Mouse (Mus musculus) MEL (cell line): Measurements from ENCODE around the gene Adamts4. TPM values are rescaled to one million over a fixed set of nuclear protein-coding genes. Genes with fewer than 3 reads are reported as not detected.

Experiments
- DNase-seq: peaks from one replicate; pipeline ENCODE4 v3.0.0; 2011; ENCODE audit warnings: low read depth, low spot score
- H3K27ac ChIP-seq: 2 replicates; pipeline ENCODE4 v1.5.1; 2012; ENCODE audit warnings: low read depth, mild to moderate bottlenecking, control low read depth, low read length, moderate library complexity; ENCODE audit not compliant: control insufficient read depth
- H3K27me3 ChIP-seq, 2 experiments: fragments of 150-350 bp in 1 of 2; sonication (generic) in 1 of 2; 2 replicates each; pipeline ENCODE4 v1.6.1; 2012; ENCODE audit warnings: low read length in 2 of 2, mild to moderate bottlenecking in 2 of 2, improper control_type of control experiment in 1 of 2, moderate library complexity in 1 of 2; ENCODE audit not compliant: insufficient read depth in 2 of 2, control insufficient read depth in 1 of 2
- H3K36me3 ChIP-seq, 2 experiments: 2 replicates each; pipeline ENCODE4 v1.6.1; 2012 to 2014; ENCODE audit warnings: low read length in 2 of 2, improper control_type of control experiment in 1 of 2, inconsistent platforms in 1 of 2, mild to moderate bottlenecking in 1 of 2; ENCODE audit not compliant: insufficient read depth in 2 of 2, control insufficient read depth in 1 of 2
- H3K4me1 ChIP-seq, 2 experiments: fragments of 150-350 bp in 1 of 2; sonication (generic) in 1 of 2; 2 replicates each; pipeline ENCODE4 v1.6.1; 2012; ENCODE audit warnings: low read length in 2 of 2, improper control_type of control experiment in 1 of 2, mild to moderate bottlenecking in 1 of 2; ENCODE audit not compliant: insufficient read depth in 2 of 2, control insufficient read depth in 1 of 2
- H3K4me3 ChIP-seq, 2 experiments: fragments of 150-350 bp in 1 of 2; sonication (generic) in 1 of 2; 2 replicates each; pipeline ENCODE4 v1.5.1; 2012; ENCODE audit warnings: low read depth in 2 of 2, low read length in 2 of 2, mild to moderate bottlenecking in 2 of 2, moderate library complexity in 2 of 2, control low read depth in 1 of 2, improper control_type of control experiment in 1 of 2; ENCODE audit not compliant: control insufficient read depth in 1 of 2, insufficient read depth in 1 of 2
- H3K79me2 ChIP-seq: 2 replicates; pipeline ENCODE4 v1.6.1; 2012; ENCODE audit warnings: mild to moderate bottlenecking, low read length, moderate library complexity; ENCODE audit not compliant: control insufficient read depth, poor library complexity, insufficient read depth
- H3K9ac ChIP-seq: 2 replicates; pipeline ENCODE4 v1.6.1; 2012; ENCODE audit warnings: low read depth, mild to moderate bottlenecking, control low read depth, low read length, moderate library complexity; ENCODE audit not compliant: control insufficient read depth, poor library complexity, severe bottlenecking
- H3K9me3 ChIP-seq: fragments of 150-350 bp; sonication (generic); replicated peaks from 2 replicates; pipeline ENCODE4 v1.6.1; 2012; ENCODE audit warnings: mild to moderate bottlenecking, low read length, improper control_type of control experiment, moderate library complexity; ENCODE audit not compliant: insufficient read depth
- BHLHE40 ChIP-seq: IDR thresholded peaks from 2 replicates; pipeline ENCODE4 v1.6.1; 2012; ENCODE audit warnings: low read depth, mild to moderate bottlenecking, inconsistent platforms, low read length, improper control_type of control experiment, borderline replicate concordance
- CHD1 ChIP-seq: IDR thresholded peaks from 2 replicates; pipeline ENCODE4 v1.6.1; 2012; ENCODE audit warnings: low read depth, mild to moderate bottlenecking, inconsistent platforms, low read length, improper control_type of control experiment
- CHD2 ChIP-seq: IDR thresholded peaks from 2 replicates; pipeline ENCODE4 v1.6.1; 2011; ENCODE audit warnings: low read length, improper control_type of control experiment
- CTCF ChIP-seq, 3 experiments: IDR thresholded peaks in 2 of 3; conservative IDR thresholded peaks in 1 of 3; 2 replicates each; pipeline ENCODE4 v1.5.1; 2011 to 2012; ENCODE audit warnings: low read length in 3 of 3, low read depth in 2 of 3, mild to moderate bottlenecking in 2 of 3, improper control_type of control experiment in 1 of 3, inconsistent platforms in 1 of 3, mixed read lengths in 1 of 3, moderate library complexity in 1 of 3; ENCODE audit not compliant: control insufficient read depth in 1 of 3, insufficient read depth in 1 of 3, poor library complexity in 1 of 3, severe bottlenecking in 1 of 3
- ELF1 ChIP-seq: IDR thresholded peaks from 2 replicates; pipeline ENCODE4 v1.6.1; 2014; ENCODE audit warnings: low read depth, mild to moderate bottlenecking, inconsistent platforms, low read length, improper control_type of control experiment, moderate library complexity
- EP300 ChIP-seq, 2 experiments: IDR thresholded peaks; 2 replicates each; pipeline ENCODE4 v1.6.1; 2011; ENCODE audit warnings: improper control_type of control experiment in 2 of 2, low read length in 2 of 2, low read depth in 1 of 2, mild to moderate bottlenecking in 1 of 2
- ETS1 ChIP-seq: IDR thresholded peaks from 2 replicates; pipeline ENCODE4 v1.6.1; 2012; ENCODE audit warnings: low read depth, mild to moderate bottlenecking, inconsistent platforms, low read length, improper control_type of control experiment, moderate library complexity
- GABPA ChIP-seq: IDR thresholded peaks from 2 replicates; pipeline ENCODE4 v1.6.1; 2012; ENCODE audit warnings: low read depth, mild to moderate bottlenecking, inconsistent platforms, low read length, improper control_type of control experiment, moderate library complexity
- GATA1 ChIP-seq: IDR thresholded peaks from 2 replicates; pipeline ENCODE4 v1.6.1; 2011; ENCODE audit warnings: low read depth, low read length, improper control_type of control experiment
- HCFC1 ChIP-seq: IDR thresholded peaks from 2 replicates; pipeline ENCODE4 v1.6.1; 2012; ENCODE audit warnings: low read depth, mild to moderate bottlenecking, inconsistent platforms, low read length, improper control_type of control experiment, moderate library complexity
- JUND ChIP-seq: IDR thresholded peaks from 2 replicates; pipeline ENCODE4 v1.6.1; 2011; ENCODE audit warnings: low read depth, mild to moderate bottlenecking, improper control_type of control experiment, low read length
- MAFK ChIP-seq: IDR thresholded peaks from 2 replicates; pipeline ENCODE4 v1.6.1; 2011; ENCODE audit warnings: low read depth, mild to moderate bottlenecking, low read length, improper control_type of control experiment, borderline replicate concordance
- MAX ChIP-seq: IDR thresholded peaks from 2 replicates; pipeline ENCODE4 v1.6.1; 2011; ENCODE audit warnings: low read length, improper control_type of control experiment
- MAZ ChIP-seq: IDR thresholded peaks from 2 replicates; pipeline ENCODE4 v1.6.1; 2012; ENCODE audit warnings: low read depth, mild to moderate bottlenecking, inconsistent platforms, low read length, improper control_type of control experiment
- MEF2A ChIP-seq: IDR thresholded peaks from 2 replicates; pipeline ENCODE4 v1.6.1; 2014; ENCODE audit warnings: low read depth, mild to moderate bottlenecking, inconsistent platforms, low read length, improper control_type of control experiment; ENCODE audit not compliant: poor library complexity, insufficient replicate concordance, severe bottlenecking; ENCODE audit errors: extremely low read depth
- MXI1 ChIP-seq: IDR thresholded peaks from 2 replicates; pipeline ENCODE4 v1.6.1; 2011; ENCODE audit warnings: mild to moderate bottlenecking, low read depth, low read length, improper control_type of control experiment
- MYB ChIP-seq: IDR thresholded peaks from 2 replicates; pipeline ENCODE4 v1.6.1; 2011; ENCODE audit warnings: mild to moderate bottlenecking, low read depth, low read length, improper control_type of control experiment
- MYC ChIP-seq: IDR thresholded peaks from 2 replicates; pipeline ENCODE4 v1.6.1; 2011; ENCODE audit warnings: low read depth, mild to moderate bottlenecking, low read length, improper control_type of control experiment, moderate library complexity
- NELFE ChIP-seq: IDR thresholded peaks from 2 replicates; pipeline ENCODE4 v1.6.1; 2011; ENCODE audit warnings: low read depth, low read length, improper control_type of control experiment
- POLR2A ChIP-seq, 2 experiments: IDR thresholded peaks; 2 replicates each; pipeline ENCODE4 v1.6.1; 2011 to 2012; ENCODE audit warnings: low read length in 2 of 2, mild to moderate bottlenecking in 2 of 2, control low read depth in 1 of 2, improper control_type of control experiment in 1 of 2, low read depth in 1 of 2, moderate library complexity in 1 of 2; ENCODE audit not compliant: control insufficient read depth in 1 of 2, insufficient read depth in 1 of 2, poor library complexity in 1 of 2
- POLR2AphosphoS2 ChIP-seq: IDR thresholded peaks from 2 replicates; pipeline ENCODE4 v1.6.1; 2011; ENCODE audit warnings: low read length, improper control_type of control experiment
- POLR2AphosphoS5 ChIP-seq: IDR thresholded peaks from 2 replicates; pipeline ENCODE4 v1.6.1; 2012; ENCODE audit warnings: low read depth, borderline replicate concordance, mild to moderate bottlenecking, inconsistent platforms, low read length, moderate library complexity, mixed read lengths
- RAD21 ChIP-seq: IDR thresholded peaks from 2 replicates; pipeline ENCODE4 v1.6.1; 2011; ENCODE audit warnings: mild to moderate bottlenecking, low read depth, low read length, improper control_type of control experiment
- RCOR1 ChIP-seq: IDR thresholded peaks from 2 replicates; pipeline ENCODE4 v1.6.1; 2012; ENCODE audit warnings: low read depth, mild to moderate bottlenecking, inconsistent platforms, low read length, improper control_type of control experiment
- SIN3A ChIP-seq: IDR thresholded peaks from 2 replicates; pipeline ENCODE4 v1.6.1; 2012; ENCODE audit warnings: low read length, improper control_type of control experiment, inconsistent platforms
- SMC3 ChIP-seq: IDR thresholded peaks from 2 replicates; pipeline ENCODE4 v1.6.1; 2011; ENCODE audit warnings: low read depth, low read length, improper control_type of control experiment
- TAL1 ChIP-seq: IDR thresholded peaks from 2 replicates; pipeline ENCODE4 v1.6.1; 2012; ENCODE audit warnings: mild to moderate bottlenecking, inconsistent platforms, low read length, moderate library complexity, mixed read lengths
- TBP ChIP-seq: IDR thresholded peaks from 2 replicates; pipeline ENCODE4 v1.8.0; 2011; ENCODE audit warnings: low read depth, low read length, improper control_type of control experiment
- TCF12 ChIP-seq: IDR thresholded peaks from 2 replicates; pipeline ENCODE4 v1.6.1; 2014; ENCODE audit warnings: low read depth, mild to moderate bottlenecking, inconsistent platforms, low read length, improper control_type of control experiment, moderate library complexity
- USF1 ChIP-seq: IDR thresholded peaks from 2 replicates; pipeline ENCODE4 v1.6.1; 2014; ENCODE audit warnings: low read depth, mild to moderate bottlenecking, inconsistent platforms, low read length, improper control_type of control experiment, moderate library complexity
- USF2 ChIP-seq, 2 experiments: IDR thresholded peaks; 2 replicates each; pipeline ENCODE4 v1.6.1; 2011 to 2012; ENCODE audit warnings: improper control_type of control experiment in 2 of 2, low read length in 2 of 2, borderline replicate concordance in 1 of 2, inconsistent platforms in 1 of 2, low read depth in 1 of 2, mild to moderate bottlenecking in 1 of 2; ENCODE audit not compliant: insufficient read depth in 1 of 2
- ZC3H11A ChIP-seq: IDR thresholded peaks from 2 replicates; pipeline ENCODE4 v1.6.1; 2012; ENCODE audit warnings: low read depth, mild to moderate bottlenecking, inconsistent platforms, low read length, improper control_type of control experiment
- ZKSCAN1 ChIP-seq: IDR thresholded peaks from 2 replicates; pipeline ENCODE4 v1.6.1; 2012; ENCODE audit warnings: low read depth, mild to moderate bottlenecking, inconsistent platforms, low read length, improper control_type of control experiment, moderate library complexity
- ZMIZ1 ChIP-seq: IDR thresholded peaks from 2 replicates; pipeline ENCODE4 v1.6.1; 2012; ENCODE audit warnings: low read depth, mild to moderate bottlenecking, inconsistent platforms, low read length, improper control_type of control experiment, moderate library complexity
- ZNF384 ChIP-seq: IDR thresholded peaks from 2 replicates; pipeline ENCODE4 v1.6.1; 2012; ENCODE audit warnings: low read depth, mild to moderate bottlenecking, inconsistent platforms, low read length, improper control_type of control experiment
- polyA plus RNA-seq, 2 experiments: library from polyadenylated mRNA; stranded (reverse) in 1 of 2; unstranded in 1 of 2; fragments of >175 nt in 1 of 2; fragments of >200 nt in 1 of 2; gene quantifications; 2 replicates each; pipeline versions ENCODE4 v1.2.1 to v1.2.4; 2012; ENCODE audit warnings: low replicate concordance in 2 of 2, low read depth in 1 of 2; ENCODE audit not compliant: insufficient read length in 2 of 2, insufficient read depth in 1 of 2, missing spikeins in 1 of 2
- total RNA-seq: library from RNA; depleted of rRNA; stranded (reverse); fragments of 300-350 nt; gene quantifications from 2 replicates; pipeline ENCODE4 v1.2.3, GENCODE M21; 2012

Gene Adamts4
- total and polyA plus RNA-seq, 3 experiments: 0.03 TPM; not detected in 2

DNA sequence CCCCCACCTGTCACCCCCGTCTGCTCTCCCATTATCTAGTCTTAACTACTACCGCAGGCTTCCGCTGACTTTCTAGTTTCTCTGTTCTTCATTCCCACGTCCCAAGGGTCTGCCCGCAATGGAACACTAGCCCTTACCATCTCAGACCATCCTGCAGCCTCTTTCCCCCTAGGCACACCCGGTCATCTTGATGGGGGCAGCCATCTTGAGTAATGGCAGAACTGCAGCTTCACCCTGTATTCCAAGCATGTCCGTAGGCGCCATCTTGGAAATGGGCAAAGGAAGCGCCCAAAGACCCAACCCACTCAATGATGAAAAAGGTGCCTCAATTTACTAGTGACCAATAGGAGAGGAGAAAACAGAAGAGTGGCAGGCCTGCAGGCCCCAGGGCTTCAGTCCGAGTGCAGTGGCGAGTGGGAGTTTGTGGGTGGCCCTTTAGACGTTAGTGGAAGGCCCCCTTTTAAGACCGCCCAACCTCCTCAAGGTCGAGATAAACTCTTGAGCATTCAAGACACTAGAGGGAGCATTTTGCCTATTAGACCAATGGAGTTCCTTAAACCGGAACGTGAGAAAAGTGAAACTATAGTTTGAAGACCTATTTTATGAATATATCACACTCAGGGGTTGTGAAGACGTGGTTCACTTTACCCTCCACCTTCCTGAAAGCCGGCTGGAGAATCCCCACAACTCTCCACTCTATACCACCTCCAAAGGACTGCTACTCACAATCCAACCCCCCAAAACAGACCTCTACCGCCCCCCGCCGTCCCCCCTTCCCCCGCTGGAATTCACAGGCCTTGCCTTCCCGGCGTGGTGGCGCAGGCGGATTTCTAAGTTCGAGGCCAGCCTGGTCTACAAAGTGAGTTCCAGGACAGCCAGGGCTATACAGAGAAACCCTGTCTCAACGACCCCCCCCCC, 27.7 kb upstream of the Adamts4 start, which contains the start of gene Tomm40l:
TSS of gene Tomm40l (minus strand) at position 277 of the 918 bp plus-strand sequence.
- H3K27ac ChIP-seq: peak within 1 kb of the TSS; percentile 94
- TF ChIP-seq MYB (no peak), SIN3A (peak; percentile 94), MAX (no peak), TBP (peak; percentile 72), GABPA (no peak), CTCF (IDR thresholded peaks at IDR 0.05 in 2 of 3, conservative IDR thresholded peaks at IDR 0.05 in 1 of 3; ENCODE audit: control insufficient read depth in 1 of 3, insufficient read depth in 1 of 3, low read depth in 2 of 3, low read length in 3 of 3, poor library complexity in 1 of 3, severe bottlenecking in 1 of 3) (peak; percentile 27 to 72 (median 34); a peak in 5 of 6 replicates), ETS1 (peak; percentile 66; the same call in 1 of the 2 replicates), CHD1 (peak; percentile 94), GATA1 (peak; percentile 46), MXI1 (peak; percentile 93), ZMIZ1 (peak; percentile 34), HCFC1 (peak; percentile 98), MYC (peak; percentile 81), CHD2 (peak; percentile 59; the same call in 1 of the 2 replicates), SMC3 (peak; percentile 70), MEF2A (no peak), BHLHE40 (peak; percentile 72; the same call in 1 of the 2 replicates), RAD21 (peak; percentile 65), ELF1 (peak; percentile 70; the same call in 1 of the 2 replicates), JUND (no peak), POLR2AphosphoS5 (no peak), TAL1 (no peak), POLR2A (IDR thresholded peaks at IDR 0.05; ENCODE audit: control insufficient read depth in 1 of 2, insufficient read depth in 1 of 2, low read depth in 1 of 2, low read length in 2 of 2, poor library complexity in 1 of 2) (peak; percentile 75 to 80), RCOR1 (peak; percentile 86), MAFK (no peak), ZKSCAN1 (no peak), EP300 (IDR thresholded peaks at IDR 0.05; ENCODE audit: low read depth in 1 of 2, low read length in 2 of 2) (peak in 1 of 2 experiments; percentile 63; a peak in 2 of 4 replicates), POLR2AphosphoS2 (peak; percentile 51; the same call in 1 of the 2 replicates), USF1 (0 out of 2 replicates have a peak, but pooled peaks have one; percentile 11), USF2 (IDR thresholded peaks at IDR 0.05; ENCODE audit: borderline replicate concordance in 1 of 2, insufficient read depth in 1 of 2, low read depth in 1 of 2, low read length in 2 of 2) (no peak), NELFE (peak; percentile 55), ZC3H11A (peak; percentile 31; the same call in 1 of the 2 replicates), TCF12 (peak; percentile 81), ZNF384 (no peak), MAZ (peak; percentile 72)

More for the DNA sequence above, 27.7 kb upstream of the Adamts4 start, which contains the start of gene Tomm40l:
- Histone ChIP-seq H3K27me3 (no peaks in the 10 kb centered on the region), H3K4me1 (peaks cover 0 to 8% of the 10 kb centered on the region in 2 experiments; a peak in 1 of 4 replicates), H3K79me2 (peaks cover 2% of the 10 kb centered on the region; the same call in 1 of the 2 replicates), H3K4me3 (peak within 1 kb of the TSS; percentile 83 to 90), H3K36me3 (peaks cover 0 to 3% of the 10 kb centered on the region in 2 experiments; a peak in 2 of 4 replicates), H3K9me3 (no peaks in the 10 kb centered on the region), H3K9ac (peak within 1 kb of the TSS; percentile 88)
- peak; percentile 99 for DNase-seq
